Mouse (Mus musculus) ES-Bruce4 (cell line): Measurements from ENCODE around the gene Rars. TPM values are rescaled to one million over a fixed set of nuclear protein-coding genes. Genes with fewer than 3 reads are reported as not detected.
A peak's percentile ranks its signal among the peaks of the same experiment; 100 is the strongest.

Source experiments
- H3K27ac ChIP-seq: 2 replicates; pipeline ENCODE4 v1.5.1; 2012; ENCODE audit warnings: low read length, inconsistent platforms; ENCODE audit not compliant: insufficient read depth
- H3K27me3 ChIP-seq: 2 replicates; pipeline ENCODE4 v1.6.1; 2012; ENCODE audit warnings: mild to moderate bottlenecking, low read length, inconsistent platforms; ENCODE audit not compliant: control insufficient read depth, poor library complexity, insufficient read depth, severe bottlenecking
- H3K36me3 ChIP-seq: 2 replicates; pipeline ENCODE4 v1.6.1; 2012; ENCODE audit warnings: inconsistent platforms, mild to moderate bottlenecking, low read length, moderate library complexity; ENCODE audit not compliant: control insufficient read depth, poor library complexity, insufficient read depth, severe bottlenecking
- H3K4me1 ChIP-seq: one replicate; pipeline ENCODE4 v1.8.1; 2011; ENCODE audit warnings: low read length; ENCODE audit not compliant: control insufficient read depth, insufficient read depth
- H3K4me3 ChIP-seq: 2 replicates; pipeline ENCODE4 v1.5.1; 2011; ENCODE audit warnings: low read depth, mild to moderate bottlenecking, low read length
- H3K9ac ChIP-seq: 2 replicates; pipeline ENCODE4 v1.6.1; 2012; ENCODE audit warnings: low read depth, mild to moderate bottlenecking, inconsistent platforms; ENCODE audit not compliant: poor library complexity, severe bottlenecking
- H3K9me3 ChIP-seq: replicated peaks from 2 replicates; pipeline ENCODE4 v1.6.1; 2012; ENCODE audit warnings: mild to moderate bottlenecking, low read length, inconsistent platforms; ENCODE audit not compliant: control insufficient read depth, poor library complexity, insufficient read depth, severe bottlenecking
- CTCF ChIP-seq: IDR thresholded peaks from one replicate; pipeline ENCODE4 v1.8.1; 2011; ENCODE audit warnings: low read depth, low read length
- EP300 ChIP-seq: IDR thresholded peaks from 2 replicates; pipeline ENCODE4 v1.6.1; 2011; ENCODE audit warnings: low read depth, low read length; ENCODE audit not compliant: insufficient read depth
- POLR2A ChIP-seq: IDR thresholded peaks from one replicate; pipeline ENCODE4 v1.8.1; 2011; ENCODE audit warnings: low read length; ENCODE audit not compliant: insufficient read depth
- polyA plus RNA-seq: library from polyadenylated mRNA; stranded (reverse); fragments of >200 nt; gene quantifications from 2 replicates; pipeline ENCODE4 v1.2.4, GENCODE M21; 2011; ENCODE audit warnings: low read depth; ENCODE audit not compliant: missing spikeins, insufficient read depth, insufficient read length

The Rars gene
- 166 and 177 TPM in 2 replicates for polyA plus RNA-seq

GRCm38 (mm10) chr11:35834022-35834760 lies at the start of gene Rars:
Gene Rars (minus strand): TSS chr11:35834506.
- no peak within 1 kb of the TSS for H3K27ac ChIP-seq
- no peaks in the 10 kb centered on the region for H3K27me3 ChIP-seq
- no peaks in the 10 kb centered on the region for H3K4me1 ChIP-seq
- peak within 1 kb of the TSS; percentile 89 for H3K9ac ChIP-seq
- H3K4me3 ChIP-seq: peak within 1 kb of the TSS; percentile 96
- TF ChIP-seq CTCF (peak; percentile 81), EP300 (no peak), POLR2A (peak; percentile 61)
- H3K36me3 ChIP-seq: peaks cover 32% of the 10 kb centered on the region
- H3K9me3 ChIP-seq: no peaks in the 10 kb centered on the region

DNA sequence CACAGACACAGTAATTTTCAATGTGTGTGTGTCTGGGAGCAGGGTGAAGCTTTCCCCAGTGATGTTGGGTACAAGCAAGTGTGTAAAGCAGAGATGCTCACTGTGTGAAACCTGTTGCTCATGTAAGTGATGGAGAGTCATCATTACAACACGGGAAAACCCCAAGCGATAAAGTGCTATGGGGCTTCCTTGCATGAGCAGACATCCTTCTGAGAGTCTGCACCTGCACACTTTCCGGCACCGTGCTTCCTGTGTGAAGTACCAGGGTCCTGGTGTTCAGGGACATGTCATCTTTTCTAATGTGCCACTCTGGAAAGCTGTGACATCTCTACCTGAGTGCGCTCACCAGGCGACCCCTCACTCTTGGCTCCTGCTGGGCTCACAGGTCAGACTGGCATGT lies 48.5 kb upstream of the Rars start:
- Histone ChIP-seq H3K9me3 (no peaks in the 10 kb centered on the region), H3K36me3 (peaks cover 31% of the 10 kb centered on the region), H3K4me3 (no peak overlapping the region), H3K27me3 (no peaks in the 10 kb centered on the region), H3K9ac (no peak overlapping the region), H3K4me1 (no peaks in the 10 kb centered on the region), H3K27ac (no peak overlapping the region)
- TF ChIP-seq CTCF (no peak), EP300 (no peak), POLR2A (no peak)

DNA sequence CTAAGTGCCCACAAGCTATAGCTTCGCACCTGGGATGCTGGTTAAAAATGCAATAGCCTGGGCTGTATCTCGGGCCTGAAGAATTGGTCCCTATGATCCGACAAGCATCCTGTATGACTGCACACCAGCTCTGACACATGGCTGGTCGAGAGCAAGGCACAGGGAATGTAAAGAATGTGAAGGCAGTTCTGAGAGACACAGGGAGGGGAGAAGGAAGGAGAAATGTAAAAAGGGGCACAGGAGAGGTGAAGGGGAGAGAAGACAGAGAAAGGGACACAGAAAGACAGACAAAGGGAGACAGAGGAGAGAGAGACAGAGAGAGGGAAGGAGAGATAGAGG lies 44.2 kb upstream of the Rars start:
- H3K4me3 ChIP-seq: no peak overlapping the region
- no peak overlapping the region for H3K27ac ChIP-seq
- no peak overlapping the region for H3K9ac ChIP-seq
- H3K9me3 ChIP-seq: no peaks in the 10 kb centered on the region
- H3K36me3 ChIP-seq: peaks cover 27% of the 10 kb centered on the region
- H3K4me1 ChIP-seq: no peaks in the 10 kb centered on the region
- H3K27me3 ChIP-seq: no peaks in the 10 kb centered on the region
- TF ChIP-seq EP300: no peak
- TF ChIP-seq CTCF: no peak
- no peak for TF ChIP-seq POLR2A

- H3K9me3 ChIP-seq: no peaks in the 10 kb centered on the region
- peaks cover 21% of the 10 kb centered on the region for H3K36me3 ChIP-seq
- H3K27ac ChIP-seq: no peak overlapping the region
- H3K4me1 ChIP-seq: no peaks in the 10 kb centered on the region
- H3K27me3 ChIP-seq: no peaks in the 10 kb centered on the region
- no peak for TF ChIP-seq CTCF
- no peak for TF ChIP-seq EP300
- TF ChIP-seq POLR2A: no peak
- H3K4me3 ChIP-seq: no peak overlapping the region
- H3K9ac ChIP-seq: no peak overlapping the region
Observed at GRCm38 (mm10) chr11:35877651-35878558, 43.6 kb upstream of the Rars start.

- H3K9ac ChIP-seq: no peak overlapping the region
- H3K27ac ChIP-seq: no peak overlapping the region
- H3K9me3 ChIP-seq: no peaks in the 10 kb centered on the region
- no peaks in the 10 kb centered on the region for H3K27me3 ChIP-seq
- no peak overlapping the region for H3K4me3 ChIP-seq
- no peaks in the 10 kb centered on the region for H3K4me1 ChIP-seq
- TF ChIP-seq EP300 (no peak), POLR2A (no peak), CTCF (no peak)
- H3K36me3 ChIP-seq: peaks cover 9% of the 10 kb centered on the region; the same call in 1 of the 2 replicates
Observed at GRCm38 (mm10) chr11:35873624-35874244, 39.4 kb upstream of the Rars start.
